Mouse (Mus musculus) ovary, adult 10 weeks (tissue): ENCODE data around the gene Olfr657. TPM values are rescaled to one million over a fixed set of nuclear protein-coding genes. Genes with fewer than 3 reads are reported as not detected.

Experiments
- polyA plus RNA-seq: library from polyadenylated mRNA; stranded (reverse); fragments of 350-450 nt; fragmentation: Illumina TruSeq; extraction: RNeasy Lipid Tissue Mini Kit (QIAGEN cat#74804); gene quantifications from one replicate; pipeline ENCODE4 v1.2.3, GENCODE M21; 2014

Olfr657 gene
- polyA plus RNA-seq: not detected

DNA sequence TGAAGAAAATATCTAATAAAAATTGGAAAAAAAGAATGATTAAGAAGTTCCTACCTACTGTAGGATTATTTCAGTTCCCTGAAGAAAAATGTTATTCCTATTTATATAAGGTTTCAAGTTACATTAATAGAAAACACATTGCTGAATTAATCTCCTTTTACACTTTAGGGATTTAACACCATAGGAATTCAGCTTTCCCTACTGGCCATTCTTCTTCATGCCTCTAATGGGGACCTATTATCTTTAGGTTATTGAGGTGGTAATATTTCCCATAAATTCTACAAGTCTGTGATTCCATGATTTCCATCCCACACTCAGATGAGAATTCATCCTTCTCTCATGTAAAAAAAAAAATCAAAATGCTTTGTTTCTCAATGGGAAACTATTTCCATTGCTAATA lies at the start of gene Olfr657:
Gene Olfr657 (plus strand): TSS at position 301 of the 400 bp plus-strand sequence.

DNA sequence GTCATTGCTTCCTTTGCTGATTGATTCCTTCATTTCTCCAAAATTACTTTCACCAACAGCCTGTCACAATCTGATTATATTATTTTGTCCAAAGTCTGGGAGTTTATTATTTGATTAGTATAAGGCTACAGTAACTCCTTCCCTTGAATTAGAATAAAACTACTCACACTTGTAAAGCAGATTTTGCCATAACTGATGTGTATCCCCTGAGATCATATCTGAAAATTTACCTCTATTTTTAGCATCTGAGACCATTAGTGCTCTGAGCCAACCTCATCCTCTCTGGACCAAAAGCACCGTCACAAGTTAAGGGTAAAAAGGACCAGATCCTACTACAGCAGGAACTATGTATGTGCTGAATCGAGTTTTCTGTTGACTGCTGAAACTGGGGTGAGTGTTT lies 47.6 kb upstream of the Olfr657 start, which contains the start of gene Olfr653:
Gene Olfr653 (plus strand): TSS at position 301 of the 400 bp plus-strand sequence.

DNA sequence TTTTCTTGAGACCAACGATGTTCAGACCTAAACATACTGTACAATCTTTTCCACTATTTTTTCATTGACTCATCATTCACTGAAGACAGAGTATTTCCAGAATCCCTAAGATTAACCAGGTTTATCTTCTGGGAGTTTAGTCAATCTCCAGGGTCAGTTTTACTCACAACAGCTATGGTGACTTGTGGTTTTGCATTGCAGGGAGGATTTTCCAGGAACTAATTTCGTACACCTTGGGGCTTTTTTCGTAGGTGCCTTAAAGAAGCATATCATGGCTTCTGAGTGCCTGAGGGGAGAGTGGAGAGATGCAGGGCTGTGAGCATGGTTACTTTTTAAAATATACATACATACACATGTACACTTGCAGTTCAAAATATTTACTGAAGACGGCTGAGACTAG lies 37.9 kb upstream of the Olfr657 start, which contains the start of gene Olfr654:
Gene Olfr654 (plus strand): TSS at position 301 of the 400 bp plus-strand sequence.

DNA sequence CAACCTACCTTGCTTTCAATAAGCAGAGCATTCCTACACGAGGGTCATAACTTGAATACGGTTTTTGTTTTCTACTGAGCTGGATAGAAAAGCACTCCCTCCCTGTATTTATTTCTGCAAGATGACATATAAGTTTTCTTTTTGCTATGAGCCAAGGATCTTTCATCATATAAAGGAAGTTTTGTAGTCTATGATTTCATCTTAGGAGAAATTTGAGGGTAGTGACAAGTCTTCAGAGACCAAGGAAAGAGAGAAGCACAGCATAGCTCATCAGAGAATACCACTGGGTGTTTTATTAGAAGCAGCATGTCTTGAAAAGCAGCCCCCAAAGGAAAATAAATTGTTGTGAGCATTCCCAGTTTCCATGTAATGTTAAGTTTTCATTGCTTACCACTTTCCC lies 22.9 kb upstream of the Olfr657 start, which contains the start of gene Olfr655:
Gene Olfr655 (minus strand): TSS at position 101 of the 400 bp plus-strand sequence.

DNA sequence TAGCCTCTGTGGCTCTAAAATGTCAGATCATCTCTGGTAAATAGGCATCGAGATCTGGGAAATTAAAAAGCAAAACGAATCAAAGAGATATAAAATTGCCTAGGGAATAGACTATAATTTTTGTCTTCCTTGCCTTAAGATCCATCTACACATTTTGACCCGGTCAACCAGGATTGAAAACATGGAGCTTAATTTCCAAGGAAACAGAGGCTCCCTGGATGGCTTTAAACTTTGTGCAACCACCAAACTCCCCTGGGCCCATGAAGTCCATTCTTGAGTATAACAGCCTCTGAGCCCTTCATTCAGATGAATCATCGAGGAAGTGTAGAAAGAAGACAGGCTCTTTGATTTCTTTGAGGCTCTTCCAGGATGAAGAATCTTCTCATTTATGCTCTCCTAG lies 10.9 kb upstream of the Olfr657 start, which contains the start of gene Olfr656:
Gene Olfr656 (plus strand): TSS at position 301 of the 400 bp plus-strand sequence.

DNA sequence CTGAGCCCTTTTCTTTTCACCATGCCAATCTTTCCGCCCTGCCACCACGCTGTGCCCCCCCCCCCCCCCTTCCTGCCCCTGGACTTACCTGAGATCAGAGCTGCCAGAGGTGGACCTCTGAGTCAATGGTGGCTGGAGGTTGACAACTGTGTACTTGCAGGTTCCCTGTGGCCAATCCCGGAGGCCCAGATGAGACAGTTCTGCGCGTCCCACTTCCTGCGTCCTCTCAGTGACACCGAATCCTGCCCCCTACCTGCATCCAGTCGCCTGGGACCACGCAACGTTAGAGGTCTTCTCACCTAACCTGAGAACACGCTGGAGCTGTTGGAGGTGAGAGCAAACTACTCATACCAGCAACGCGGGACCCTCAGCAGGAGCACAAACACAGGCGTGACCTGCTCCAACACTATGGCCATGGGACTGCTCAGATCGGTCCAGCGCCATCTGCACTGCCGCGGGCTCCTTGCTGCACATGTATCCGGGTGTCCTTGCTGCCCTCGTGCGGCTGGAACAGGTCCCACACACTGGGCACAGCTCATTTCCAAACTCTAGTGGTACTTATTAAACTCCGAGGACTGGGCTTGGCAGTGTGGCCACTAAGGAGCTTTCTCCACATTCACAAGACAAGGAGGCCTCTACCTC lies 22.4 kb downstream of the Olfr657 start, which contains the start of gene Olfr658:
Gene Olfr658 (minus strand): TSS at position 465 of the 642 bp plus-strand sequence.

DNA sequence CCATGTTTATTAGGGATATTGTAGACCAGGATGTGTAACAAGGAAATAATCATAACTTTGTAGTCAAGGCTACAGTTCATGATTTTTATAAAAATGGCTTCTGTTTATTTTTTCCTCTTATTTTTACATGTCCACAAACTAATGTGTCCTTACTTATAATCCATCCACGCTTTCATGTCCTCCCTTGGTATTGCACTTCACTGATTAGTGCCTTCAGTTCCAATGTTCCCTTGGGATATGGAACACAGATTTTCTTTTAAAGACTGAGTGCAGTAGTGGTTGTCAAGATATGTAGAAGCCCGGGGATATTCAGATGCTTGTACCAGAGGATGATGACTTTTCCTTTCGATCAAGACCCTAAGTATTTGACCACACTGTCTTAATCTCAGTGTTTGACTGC lies 41.9 kb downstream of the Olfr657 start, which contains the start of gene Olfr659:
Gene Olfr659 (plus strand): TSS at position 301 of the 400 bp plus-strand sequence.

DNA sequence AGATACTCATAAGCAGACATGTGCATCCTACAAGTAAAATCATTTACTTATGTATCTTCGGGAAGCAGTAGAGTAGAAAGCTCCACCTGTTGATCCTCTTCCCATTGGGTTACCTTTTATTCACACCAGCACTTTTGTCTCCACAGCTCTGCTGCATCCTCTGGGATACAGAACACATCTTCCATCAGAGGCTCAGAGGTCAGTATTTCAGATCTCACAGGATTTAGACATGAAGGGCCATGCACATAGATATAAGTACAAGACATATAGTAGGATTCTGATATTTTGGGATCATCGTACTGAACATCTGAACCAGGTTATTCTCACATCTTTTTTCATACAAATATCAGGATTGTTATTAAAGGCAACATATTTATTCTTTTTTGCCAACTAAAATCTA lies 61.6 kb downstream of the Olfr657 start, which contains the start of gene Olfr661:
Gene Olfr661 (plus strand): TSS at position 301 of the 400 bp plus-strand sequence.

Other genes with a start within 250 kb of the Olfr657 start
- 0.46 TPM for gene Trim30c, start 224.0 kb upstream of the Olfr657 start, polyA plus RNA-seq
- 28.2 TPM for gene Trim30a, start 159.6 kb upstream of the Olfr657 start, polyA plus RNA-seq
- 24.0 TPM for gene Trim30d, start 116.9 kb upstream of the Olfr657 start, polyA plus RNA-seq
- gene Olfr651, start 74.7 kb upstream of the Olfr657 start, polyA plus RNA-seq: not detected
- gene Olfr652, start 63.9 kb upstream of the Olfr657 start, polyA plus RNA-seq: not detected
- not detected for gene Olfr653, start 47.5 kb upstream of the Olfr657 start, polyA plus RNA-seq
- gene Olfr654, start 37.8 kb upstream of the Olfr657 start, polyA plus RNA-seq: not detected
- gene Olfr655, start 23.0 kb upstream of the Olfr657 start, polyA plus RNA-seq: not detected
- not detected for gene Olfr656, start 10.8 kb upstream of the Olfr657 start, polyA plus RNA-seq
- not detected for gene Olfr658, start 22.5 kb downstream of the Olfr657 start, polyA plus RNA-seq
- gene Olfr659, start 42.0 kb downstream of the Olfr657 start, polyA plus RNA-seq: not detected
- not detected for gene Olfr661, start 61.7 kb downstream of the Olfr657 start, polyA plus RNA-seq
- gene Usp17le, start 152.7 kb downstream of the Olfr657 start, polyA plus RNA-seq: not detected
- gene Usp17lb, start 217.8 kb downstream of the Olfr657 start, polyA plus RNA-seq: not detected
- not detected for gene Usp17la, start 232.2 kb downstream of the Olfr657 start, polyA plus RNA-seq